Mouse (Mus musculus) left cerebral cortex, adult 18-20 months (tissue): Measurements from ENCODE around the gene Lzts3. TPM values are rescaled to one million over a fixed set of nuclear protein-coding genes. Genes with fewer than 3 reads are reported as not detected.

ENCODE experiments used
- DNase-seq, 2 experiments: peaks; one replicate each; pipeline ENCODE4 v3.0.0; 2021 to 2022; ENCODE audit warnings: low spot score in 2 of 2, mixed read lengths in 1 of 2
- total RNA-seq, 2 experiments: library from RNA; stranded (reverse); gene quantifications; 2 replicates each; pipeline ENCODE4 v1.2.3; 2021

The Lzts3 gene
- total RNA-seq, 2 experiments from 2014 or later: 193 to 229 TPM

GRCm38 (mm10) chr2:130638101-130638611 is 4.4 kb downstream of the Lzts3 start:
- no peak for DNase-seq

- DNase-seq: peak in 1 of 2 experiments; percentile 54
These were observed 6.8 kb downstream of the Lzts3 start for GRCm38 (mm10) chr2:130635847-130636246.

GRCm38 (mm10) chr2:130634739-130635411 is 7.7 kb downstream of the Lzts3 start:
- DNase-seq: no peak

- DNase-seq: no peak
These were observed 8.4 kb downstream of the Lzts3 start for GRCm38 (mm10) chr2:130634006-130634738.

GRCm38 (mm10) chr2:130632887-130633675 is 9.5 kb downstream of the Lzts3 start:
- no peak for DNase-seq

GRCm38 (mm10) chr2:130632416-130632815 is 10.2 kb downstream of the Lzts3 start:
- DNase-seq: no peak

GRCm38 (mm10) chr2:130629839-130630203 is 12.8 kb downstream of the Lzts3 start, which contains the start of the genes Fastkd5 and Ubox5:
TSS of gene Fastkd5 (minus strand) at chr2:130630027.
TSS of gene Ubox5 (minus strand) at chr2:130630038.
- peak; percentile 94 for DNase-seq

- DNase-seq: no peak
These were observed 13.3 kb downstream of the Lzts3 start for GRCm38 (mm10) chr2:130629080-130629838.

GRCm38 (mm10) chr2:130628424-130628823 is 14.2 kb downstream of the Lzts3 start:
- DNase-seq: no peak

- no peak for DNase-seq
These were observed 23.6 kb downstream of the Lzts3 start for GRCm38 (mm10) chr2:130618972-130619371.

- no peak for DNase-seq
These were observed 29.5 kb downstream of the Lzts3 start for GRCm38 (mm10) chr2:130613091-130613490.

GRCm38 (mm10) chr2:130602195-130602594 is 40.4 kb downstream of the Lzts3 start:
- DNase-seq: no peak

GRCm38 (mm10) chr2:130598399-130598798 is 44.2 kb downstream of the Lzts3 start:
- no peak for DNase-seq

GRCm38 (mm10) chr2:130597601-130598010 is 45.0 kb downstream of the Lzts3 start:
- peak in 1 of 2 experiments; percentile 53 for DNase-seq

- DNase-seq: no peak
These were observed 47.0 kb downstream of the Lzts3 start for GRCm38 (mm10) chr2:130595596-130595995.

GRCm38 (mm10) chr2:130591016-130591415 is 51.6 kb downstream of the Lzts3 start:
- no peak for DNase-seq

GRCm38 (mm10) chr2:130589761-130590160 is 52.8 kb downstream of the Lzts3 start:
- no peak for DNase-seq

GRCm38 (mm10) chr2:130589157-130589556 is 53.4 kb downstream of the Lzts3 start:
- no peak for DNase-seq

- no peak for DNase-seq
These were observed 54.2 kb downstream of the Lzts3 start for GRCm38 (mm10) chr2:130588373-130588772.

- peak; percentile 40 to 51 for DNase-seq
These were observed 56.6 kb downstream of the Lzts3 start for GRCm38 (mm10) chr2:130586016-130586415.
